Mouse (Mus musculus): ENCODE measurements around the gene Fam102a.

Gene Fam102a

GRCm38 (mm10) chr2:32581450-32582095 lies 46.4 kb downstream of the Fam102a start:
- DNase-seq (ENCODE audit: low read depth): peak; percentile 24

- DNase-seq (ENCODE audit: low read depth): peak; percentile 90
These were observed 48.0 kb downstream of the Fam102a start for GRCm38 (mm10) chr2:32582830-32583799.

- DNase-seq (ENCODE audit: low read depth): no peak
These were observed 50.1 kb downstream of the Fam102a start for GRCm38 (mm10) chr2:32585149-32585714.

GRCm38 (mm10) chr2:32586871-32587351 lies 51.8 kb downstream of the Fam102a start, which contains the start of gene St6galnac4:
TSS of gene St6galnac4 (plus strand) at chr2:32587095.
- peak; percentile 98 for DNase-seq (ENCODE audit: low read depth)

GRCm38 (mm10) chr2:32587731-32588321 lies 52.7 kb downstream of the Fam102a start:
- peak; percentile 48 for DNase-seq (ENCODE audit: low read depth)

- peak; percentile 50 for DNase-seq (ENCODE audit: low read depth)
These were observed 54.2 kb downstream of the Fam102a start for GRCm38 (mm10) chr2:32589213-32589795.

- no peak for DNase-seq (ENCODE audit: low read depth)
These were observed 55.1 kb downstream of the Fam102a start for GRCm38 (mm10) chr2:32590224-32590623.

- DNase-seq (ENCODE audit: low read depth): no peak
These were observed 56.1 kb downstream of the Fam102a start for GRCm38 (mm10) chr2:32591249-32591648.

GRCm38 (mm10) chr2:32596725-32597124 lies 61.6 kb downstream of the Fam102a start:
- DNase-seq (ENCODE audit: low read depth): no peak

GRCm38 (mm10) chr2:32597248-32597647 lies 62.1 kb downstream of the Fam102a start:
- DNase-seq (ENCODE audit: low read depth): no peak

GRCm38 (mm10) chr2:32597699-32598098 lies 62.6 kb downstream of the Fam102a start:
- DNase-seq (ENCODE audit: low read depth): no peak

- DNase-seq (ENCODE audit: low read depth): no peak
These were observed 63.4 kb downstream of the Fam102a start for GRCm38 (mm10) chr2:32598506-32598905.

GRCm38 (mm10) chr2:32599409-32599808 lies 64.3 kb downstream of the Fam102a start, which contains the start of gene St6galnac6:
TSS of gene St6galnac6 (plus strand) at chr2:32599709.
- no peak for DNase-seq (ENCODE audit: low read depth)

GRCm38 (mm10) chr2:32601417-32602065 lies 66.4 kb downstream of the Fam102a start:
- peak; percentile 73 for DNase-seq (ENCODE audit: low read depth)

GRCm38 (mm10) chr2:32602600-32603054 lies 67.5 kb downstream of the Fam102a start:
- peak; percentile 86 for DNase-seq (ENCODE audit: low read depth)

GRCm38 (mm10) chr2:32604631-32605030 lies 69.5 kb downstream of the Fam102a start:
- no peak for DNase-seq (ENCODE audit: low read depth)

- DNase-seq (ENCODE audit: low read depth): peak; percentile 94
These were observed 71.3 kb downstream of the Fam102a start for GRCm38 (mm10) chr2:32606161-32607142.

GRCm38 (mm10) chr2:32607262-32607947 lies 72.3 kb downstream of the Fam102a start:
- DNase-seq (ENCODE audit: low read depth): peak; percentile 71

Data from NIH3T3 (cell line).